Mouse (Mus musculus) cortical plate, adult 2 months (tissue): ENCODE results near the gene Cd160. TPM values are rescaled to one million over a fixed set of nuclear protein-coding genes. Genes with fewer than 3 reads are reported as not detected.

Source experiments
- H3K27ac ChIP-seq: fragments of 200-500 bp; 2 replicates; pipeline ENCODE4 v1.5.1; 2012; ENCODE audit warnings: low read length, control low read depth, inconsistent platforms; ENCODE audit not compliant: insufficient read depth
- H3K4me1 ChIP-seq: fragments of 200-500 bp; 2 replicates; pipeline ENCODE4 v1.6.1; 2011; ENCODE audit warnings: low read length; ENCODE audit not compliant: control insufficient read depth, insufficient read depth
- H3K4me3 ChIP-seq: fragments of 200-500 bp; 2 replicates; pipeline ENCODE4 v1.5.1; 2011; ENCODE audit warnings: mild to moderate bottlenecking, low read length, control low read depth; ENCODE audit not compliant: insufficient read depth
- CTCF ChIP-seq: fragments of 200-500 bp; IDR thresholded peaks from 2 replicates; pipeline ENCODE4 v1.5.1; 2011; ENCODE audit warnings: mild to moderate bottlenecking, control low read depth, low read length; ENCODE audit not compliant: insufficient read depth; ENCODE audit errors: extremely low read depth
- POLR2A ChIP-seq: fragments of 200-500 bp; IDR thresholded peaks from 2 replicates; pipeline ENCODE4 v1.6.1; 2011; ENCODE audit warnings: mild to moderate bottlenecking, low read length, control low read depth; ENCODE audit not compliant: insufficient read depth; ENCODE audit errors: extremely low read depth
- polyA plus RNA-seq: library from polyadenylated mRNA; depleted of rRNA; stranded (reverse); fragments of >200 nt; gene quantifications from 2 replicates; pipeline ENCODE4 v1.2.3, GENCODE M21; 2012

Cd160 gene
- polyA plus RNA-seq, 1 experiment: not detected

DNA sequence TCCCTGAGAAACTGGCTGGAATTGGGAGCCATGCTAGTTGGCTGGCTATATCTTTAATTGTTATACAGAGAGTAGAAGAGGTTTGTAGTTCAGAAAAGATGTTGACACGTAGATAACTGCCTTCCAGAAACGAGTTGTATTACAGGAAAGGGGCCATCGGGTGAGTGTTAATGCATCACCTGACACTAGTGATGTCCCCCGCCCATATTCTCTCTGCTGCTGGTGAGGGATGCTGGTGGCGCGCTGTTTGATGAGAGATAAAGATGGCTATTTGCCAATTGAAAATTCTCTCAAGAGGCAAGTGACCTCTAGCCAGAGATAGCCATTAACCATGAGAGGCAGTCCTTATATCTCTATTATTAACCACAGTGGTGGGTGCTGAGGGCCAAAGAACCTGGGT is 23.4 kb upstream of the Cd160 start:
- Histone ChIP-seq H3K4me1 (no peaks in the 10 kb centered on the region), H3K4me3 (no peak overlapping the region), H3K27ac (no peak overlapping the region)
- TF ChIP-seq CTCF: no peak
- no peak for TF ChIP-seq POLR2A

DNA sequence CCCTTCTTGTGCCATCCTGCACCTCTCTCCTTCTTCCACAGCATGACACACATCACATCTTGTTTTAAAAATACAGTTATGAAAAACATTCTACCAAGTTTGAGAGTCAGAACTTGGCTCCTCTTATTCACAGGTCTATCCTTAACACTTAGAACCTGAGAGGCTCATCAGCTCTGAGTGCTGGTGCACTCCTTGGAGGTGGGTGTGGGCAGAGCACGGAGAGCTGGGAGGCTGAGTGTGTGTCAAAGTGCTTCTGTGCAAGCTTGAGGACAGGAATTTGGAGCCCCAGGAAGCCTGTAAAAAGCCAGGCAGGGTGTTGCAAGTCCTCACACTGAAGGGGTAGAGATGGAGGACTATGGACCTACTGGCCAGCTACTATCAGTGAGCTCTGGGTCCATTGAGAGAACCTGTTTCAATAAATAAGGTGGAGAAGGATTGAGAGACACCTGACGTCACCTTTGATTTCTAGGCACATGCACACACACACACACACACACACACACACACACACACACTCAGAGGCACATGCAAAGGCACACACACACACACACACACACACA is 20.1 kb upstream of the Cd160 start:
- no peak overlapping the region for H3K4me3 ChIP-seq
- TF ChIP-seq POLR2A: no peak
- no peak for TF ChIP-seq CTCF
- H3K27ac ChIP-seq: no peak overlapping the region
- no peaks in the 10 kb centered on the region for H3K4me1 ChIP-seq

DNA sequence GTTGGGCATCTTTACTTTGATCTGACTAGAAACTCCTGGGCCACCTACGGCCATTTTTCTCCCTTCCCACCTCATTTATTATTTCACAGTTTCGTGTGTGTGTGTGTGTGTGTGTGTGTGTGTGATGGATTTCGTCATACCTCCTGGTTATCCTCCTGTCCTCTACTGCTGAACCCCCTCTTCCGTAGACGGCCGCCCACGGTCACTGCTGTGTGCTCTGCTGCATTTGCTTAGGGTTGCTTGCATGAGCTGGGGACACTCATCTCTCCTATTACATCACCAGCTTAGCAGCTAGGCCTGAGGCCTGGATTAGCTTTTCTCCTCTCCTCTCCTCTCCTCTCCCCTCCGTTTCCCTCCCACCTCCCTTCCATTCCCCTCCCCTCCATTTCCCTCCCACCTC is 19.3 kb upstream of the Cd160 start:
- TF ChIP-seq POLR2A: no peak
- no peak for TF ChIP-seq CTCF
- H3K4me3 ChIP-seq: no peak overlapping the region

DNA sequence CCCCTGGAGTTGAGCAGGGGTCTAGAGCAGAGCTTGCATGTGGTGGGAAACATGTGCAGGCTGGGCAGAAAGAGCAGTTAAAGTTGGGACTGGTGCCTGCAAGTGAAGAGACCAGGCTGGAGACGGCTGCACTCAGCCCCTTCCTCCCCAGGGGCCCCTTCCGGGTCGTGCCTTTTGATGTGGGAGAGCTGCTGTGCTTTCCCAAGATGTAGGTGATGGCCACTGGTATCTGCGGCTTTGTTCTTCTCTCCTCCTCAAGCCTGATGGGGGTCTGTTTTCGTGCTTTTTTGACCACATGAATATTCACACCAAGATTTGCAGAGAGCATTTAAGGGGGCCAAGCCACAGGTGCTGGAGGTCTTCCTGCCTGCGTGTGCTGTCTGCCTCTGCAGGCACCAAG is 18.5 kb upstream of the Cd160 start:
- no peak overlapping the region for H3K4me3 ChIP-seq
- no peaks in the 10 kb centered on the region for H3K4me1 ChIP-seq
- TF ChIP-seq CTCF (no peak), POLR2A (no peak)
- no peak overlapping the region for H3K27ac ChIP-seq

More for the DNA sequence above, 19.3 kb upstream of the Cd160 start:
- Histone ChIP-seq H3K4me1 (no peaks in the 10 kb centered on the region), H3K27ac (no peak overlapping the region)

DNA sequence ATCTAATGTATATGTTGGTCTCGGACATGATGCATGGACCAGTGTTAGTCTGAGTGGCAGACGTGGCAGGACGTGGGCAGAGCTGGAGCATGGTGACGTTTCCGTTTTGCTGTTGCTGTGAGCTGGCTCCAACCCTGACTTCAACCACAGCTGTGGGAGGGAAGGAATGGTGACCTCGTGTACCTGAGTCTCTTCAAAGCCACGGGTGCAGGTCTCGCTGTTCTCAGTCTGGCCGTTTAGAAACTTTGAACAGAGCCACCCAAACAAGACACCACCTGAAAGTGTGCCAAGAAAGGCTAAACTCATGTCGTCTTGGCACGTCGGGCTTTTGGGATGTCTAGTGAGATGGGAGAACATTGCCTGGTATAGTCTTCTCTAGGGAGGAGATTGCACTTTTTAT is 17.8 kb upstream of the Cd160 start:
- Histone ChIP-seq H3K4me3 (no peak overlapping the region), H3K27ac (no peak overlapping the region), H3K4me1 (no peaks in the 10 kb centered on the region)
- TF ChIP-seq CTCF: no peak
- no peak for TF ChIP-seq POLR2A

DNA sequence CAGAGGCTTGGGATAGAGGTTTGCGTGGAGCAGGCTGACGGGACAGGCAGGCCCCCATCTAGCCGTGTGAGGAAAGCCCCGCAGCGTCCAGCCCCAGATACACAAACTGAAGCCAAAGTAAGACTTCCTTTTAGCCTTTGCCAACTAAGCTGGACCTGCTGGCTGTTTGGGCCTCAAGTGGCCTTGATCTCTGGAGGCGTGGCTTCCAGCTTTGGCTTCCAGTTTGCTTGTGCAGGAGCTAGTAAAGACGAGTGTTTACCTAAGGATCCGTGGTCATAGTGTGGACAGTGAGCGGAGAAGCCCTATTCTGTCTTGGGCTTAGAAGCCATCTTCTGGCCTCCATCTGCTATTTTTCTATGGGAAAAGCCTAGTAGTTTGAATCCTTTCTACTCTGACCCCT is 16.7 kb upstream of the Cd160 start:
- no peak overlapping the region for H3K4me3 ChIP-seq
- H3K27ac ChIP-seq: no peak overlapping the region
- H3K4me1 ChIP-seq: no peaks in the 10 kb centered on the region
- no peak for TF ChIP-seq POLR2A
- TF ChIP-seq CTCF: no peak

DNA sequence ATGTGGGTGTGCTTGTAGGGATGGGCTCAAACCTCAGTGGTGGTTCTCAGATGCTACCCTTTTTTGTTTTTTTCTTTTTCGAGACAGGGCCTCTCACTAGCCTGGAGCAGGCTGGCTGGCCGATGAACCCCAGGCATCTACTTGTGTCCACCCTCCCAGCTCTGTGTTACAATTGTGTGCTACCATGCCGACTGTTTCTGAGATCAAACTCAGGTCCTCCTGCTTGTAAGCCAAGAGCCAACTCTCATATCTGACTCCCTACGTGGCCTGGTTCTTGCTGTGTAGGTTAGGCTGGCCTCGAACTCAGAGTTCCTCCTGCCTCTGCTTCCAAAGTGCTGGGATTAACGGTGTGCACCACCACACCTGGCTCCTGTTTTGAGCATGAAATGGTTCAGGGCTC is 16.0 kb upstream of the Cd160 start:
- Histone ChIP-seq H3K4me3 (no peak overlapping the region), H3K4me1 (no peaks in the 10 kb centered on the region), H3K27ac (no peak overlapping the region)
- TF ChIP-seq POLR2A: no peak
- TF ChIP-seq CTCF: no peak

DNA sequence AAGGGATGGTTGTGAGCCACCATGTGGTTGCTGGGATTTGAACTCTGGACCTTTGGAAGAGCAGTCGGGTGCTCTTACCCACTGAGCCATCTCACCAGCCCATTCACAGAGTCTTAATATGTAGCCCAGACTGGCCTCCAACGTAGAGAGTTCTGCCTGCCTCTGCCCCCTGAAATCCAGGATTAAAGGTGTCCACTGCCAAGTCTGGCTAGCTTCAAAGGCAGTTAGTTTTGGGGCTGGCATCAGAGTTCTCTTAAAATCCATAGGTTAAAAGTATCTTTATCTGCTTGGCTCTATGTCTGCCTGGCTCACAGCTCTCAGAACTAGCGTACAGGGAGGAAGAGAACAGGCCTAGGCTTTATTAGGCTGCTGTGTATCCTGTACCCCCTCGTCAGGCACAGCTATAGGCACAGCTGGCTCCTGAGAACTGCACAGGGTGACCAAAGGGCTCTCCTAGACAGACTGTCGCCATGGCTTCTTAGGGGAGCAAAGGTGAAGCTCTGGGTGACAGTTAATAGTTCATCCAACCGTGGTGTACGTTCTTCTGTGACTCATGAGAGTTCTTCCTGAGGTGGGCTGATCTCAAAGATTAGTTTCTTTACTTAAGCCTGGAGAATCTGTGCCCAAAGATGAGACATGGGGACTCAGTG is 10.0 kb upstream of the Cd160 start:
- TF ChIP-seq POLR2A: no peak
- TF ChIP-seq CTCF: no peak
- Histone ChIP-seq H3K4me1 (no peaks in the 10 kb centered on the region), H3K27ac (no peak overlapping the region), H3K4me3 (no peak overlapping the region)

DNA sequence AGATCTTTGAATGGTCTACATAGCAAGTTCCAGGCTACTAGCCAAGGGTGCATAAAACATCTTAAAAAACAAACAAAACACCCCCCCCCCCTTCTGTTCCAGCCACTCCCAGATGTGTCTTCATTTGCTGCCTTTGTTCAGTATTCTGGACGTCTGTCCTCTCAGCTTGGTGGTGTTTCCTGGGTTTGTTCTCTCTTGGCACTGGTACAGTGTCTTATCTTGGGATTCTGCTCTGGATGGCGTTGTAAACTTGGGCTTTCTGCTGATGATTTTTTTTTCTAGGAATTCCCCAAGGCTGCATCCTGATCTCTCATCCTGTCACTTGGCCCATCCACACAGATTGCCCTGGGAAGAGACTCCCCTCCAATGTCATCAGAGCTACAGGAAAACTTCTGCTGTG is 7.3 kb upstream of the Cd160 start:
- Histone ChIP-seq H3K27ac (no peak overlapping the region), H3K4me3 (no peak overlapping the region), H3K4me1 (no peaks in the 10 kb centered on the region)
- TF ChIP-seq CTCF (no peak), POLR2A (no peak)

DNA sequence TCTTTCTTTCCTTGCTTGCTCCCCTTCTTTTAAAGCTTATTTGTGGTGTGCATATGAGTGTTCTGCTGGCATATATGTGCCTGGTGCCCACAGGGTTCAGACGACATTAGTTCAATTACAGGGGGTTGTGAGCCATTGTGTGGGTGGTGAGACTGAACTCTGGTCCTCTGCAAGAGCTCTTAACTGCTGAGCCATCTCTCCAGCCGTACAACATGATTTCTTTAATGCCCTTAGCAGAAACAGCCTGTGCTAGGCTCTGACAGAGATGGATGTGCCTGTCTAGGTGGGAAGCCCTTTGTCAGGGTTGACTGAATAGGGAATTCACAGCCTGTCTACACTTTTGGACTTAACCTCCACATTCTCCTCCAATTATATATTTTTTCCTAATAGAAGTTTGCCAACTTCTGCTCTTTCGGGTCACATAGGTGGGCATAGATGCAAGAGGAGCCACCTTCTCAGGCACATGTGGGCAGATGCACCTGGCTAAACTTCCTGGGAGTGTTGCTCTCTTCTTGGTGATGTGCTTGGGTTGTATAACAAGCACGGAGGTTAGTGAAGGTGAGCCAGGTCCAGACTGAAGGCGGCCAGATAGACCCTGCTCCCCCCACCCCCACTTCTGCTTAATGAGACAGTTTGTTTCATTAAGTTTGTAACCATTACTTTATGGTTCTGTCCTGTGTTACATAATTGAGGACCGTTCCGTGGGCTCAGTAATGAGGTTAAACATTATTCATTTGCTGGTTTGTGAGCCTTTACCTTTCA is 5.6 kb upstream of the Cd160 start:
- Histone ChIP-seq H3K27ac (no peak overlapping the region), H3K4me3 (no peak overlapping the region), H3K4me1 (no peaks in the 10 kb centered on the region)
- TF ChIP-seq CTCF (no peak), POLR2A (no peak)
